In genomic region chr10:98857395-98857794, GRCm38 (mm10) we compare ENCODE assay signal across 11 mouse cellular contexts. TPM values are rescaled to one million over a fixed set of nuclear protein-coding genes. Genes with fewer than 3 reads are reported as not detected.
DNase-seq lines count a peak whose midpoint lies in the region; ATAC-seq lines count a peak whose summit lies in the region.
"Had no signal": no experiment of that assay in that cellular context is flagged by ENCODE, and none has a peak within 500 bp of the region (broad histone marks: within the 10 kb centered on the region; RNA-seq: fewer than 3 reads in every experiment).

No protein-coding gene starts in this region.

- H3K9me3 ChIP-seq in heart, embryonic 15.5 days (replicated peaks) = no peaks in the 10 kb centered on the region
- no peaks in the 10 kb centered on the region for H3K9me3 ChIP-seq in lung, embryonic 16.5 days (ENCODE audit: control insufficient read depth, low read length)
- H3K9me3 ChIP-seq: neural tube, embryonic 13.5 days had no signal

- H3K4me3 ChIP-seq in heart, embryonic 15.5 days = no peak overlapping the region
- no peak overlapping the region for H3K4me3 ChIP-seq in lung, embryonic 16.5 days (ENCODE audit: low read length)
- H3K4me3 ChIP-seq: neural tube, embryonic 13.5 days had no signal

- ATAC-seq in heart, embryonic 15.5 days (replicated peaks; ENCODE audit: insufficient number of reproducible peaks, insufficient read depth, low FRiP score, low read depth) = peak; percentile 79
- peak; percentile 98 for ATAC-seq in lung, embryonic 16.5 days (ENCODE audit: low read depth)
- ATAC-seq: forebrain, embryonic 16.5 days had no signal

- H3K4me2 ChIP-seq in heart, embryonic 15.5 days = no peak overlapping the region
- no peak overlapping the region for H3K4me2 ChIP-seq in lung, embryonic 16.5 days (ENCODE audit: low read depth, low read length)
- H3K4me2 ChIP-seq: neural tube, embryonic 13.5 days had no signal

- no peaks in the 10 kb centered on the region for H3K36me3 ChIP-seq in heart, embryonic 15.5 days
- no peaks in the 10 kb centered on the region for H3K36me3 ChIP-seq in lung, embryonic 16.5 days (ENCODE audit: control insufficient read depth, insufficient read depth, low read length)
- H3K36me3 ChIP-seq: neural tube, embryonic 13.5 days had no signal

- 15% methylated on average over 3 of the region's 3 CpGs for WGBS in heart, embryonic 15.5 days
- WGBS in lung, embryonic 16.5 days = 26% methylated on average over 3 of the region's 3 CpGs

- no peak overlapping the region for H3K9ac ChIP-seq in heart, embryonic 15.5 days
- H3K9ac ChIP-seq in lung, embryonic 16.5 days (ENCODE audit: low read length) = no peak overlapping the region
- H3K9ac ChIP-seq: neural tube, embryonic 13.5 days had no signal

- no peaks in the 10 kb centered on the region for H3K27me3 ChIP-seq in heart, embryonic 15.5 days
- no peaks in the 10 kb centered on the region for H3K27me3 ChIP-seq in lung, embryonic 16.5 days (ENCODE audit: control insufficient read depth, insufficient read depth, low read depth, low read length)
- H3K27me3 ChIP-seq: neural tube, embryonic 13.5 days had no signal

- peaks cover 7% of the 10 kb centered on the region for H3K4me1 ChIP-seq in heart, embryonic 15.5 days (replicated peaks)
- H3K4me1 ChIP-seq in lung, embryonic 16.5 days (replicated peaks; ENCODE audit: control insufficient read depth, insufficient read depth, low read length) = peaks cover 3% of the 10 kb centered on the region; the same call in 1 of the 2 replicates
- H3K4me1 ChIP-seq: neural tube, embryonic 13.5 days had no signal

- peak overlapping the region; percentile 55 for H3K27ac ChIP-seq in heart, embryonic 15.5 days
- H3K27ac ChIP-seq in lung, embryonic 16.5 days (ENCODE audit: low read length) = peak overlapping the region; percentile 74
- H3K27ac ChIP-seq: neural tube, embryonic 13.5 days had no signal

- peak; percentile 38 for DNase-seq in embryo, embryonic 10 days (ENCODE audit: low spot score)
- DNase-seq in embryo, embryonic 9.5 days (ENCODE audit: extremely low spot score) = no peak
- peak; percentile 14 for DNase-seq in embryo, embryonic 11 days
- DNase-seq in layer of hippocampus, postnatal 10 days (ENCODE audit: low spot score in 2 of 2) = no peak
- DNase-seq in natural killer cell, adult 2 months (ENCODE audit: low spot score in 2 of 2) = no peak
- no peak for DNase-seq in urinary bladder, postnatal 14 days (ENCODE audit: low spot score)
- DNase-seq: thymus, adult 2 months had no signal

RNA-seq across cellular contexts. Expression of gene Atp2b1, which starts 56.8 kb away (rescaled TPM):
- polyA plus RNA-seq in heart, embryonic 15.5 days (2015; fragmentation: Nextera tagmentation; extraction: Ambion mirVana) = 87.1 and 88.3 TPM in 2 replicates
- polyA plus RNA-seq in lung, embryonic 16.5 days (2015; fragmentation: Nextera tagmentation; extraction: Ambion mirVana) = 202 and 205 TPM in 2 replicates
- total RNA-seq in layer of hippocampus, postnatal 10 days (2021) = 1,000 to 10,000 TPM; 1,022 to 1,059 TPM

Comparison
In these comparisons a context has a peak if more than half of its experiments do, and no peak if none do; other contexts are left out.
1. DNase-seq: peak in embryo, embryonic 10 days (single experiment) and embryo, embryonic 11 days (single experiment); none in embryo, embryonic 9.5 days (single experiment), layer of hippocampus, postnatal 10 days (0 of 2), natural killer cell, adult 2 months (0 of 2) and urinary bladder, postnatal 14 days (single experiment).